Mouse (Mus musculus) bone marrow macrophage, adult 2 months (primary cell): ENCODE measurements around the gene Macrod2.

Experiments
- CTCF ChIP-seq: IDR thresholded peaks from 2 replicates; pipeline ENCODE4 v1.5.1; 2012; ENCODE audit warnings: low read depth, mild to moderate bottlenecking, low read length, moderate library complexity
- POLR2A ChIP-seq: IDR thresholded peaks from 2 replicates; pipeline ENCODE4 v1.6.1; 2012; ENCODE audit warnings: mild to moderate bottlenecking, low read depth, low read length, borderline replicate concordance

DNA sequence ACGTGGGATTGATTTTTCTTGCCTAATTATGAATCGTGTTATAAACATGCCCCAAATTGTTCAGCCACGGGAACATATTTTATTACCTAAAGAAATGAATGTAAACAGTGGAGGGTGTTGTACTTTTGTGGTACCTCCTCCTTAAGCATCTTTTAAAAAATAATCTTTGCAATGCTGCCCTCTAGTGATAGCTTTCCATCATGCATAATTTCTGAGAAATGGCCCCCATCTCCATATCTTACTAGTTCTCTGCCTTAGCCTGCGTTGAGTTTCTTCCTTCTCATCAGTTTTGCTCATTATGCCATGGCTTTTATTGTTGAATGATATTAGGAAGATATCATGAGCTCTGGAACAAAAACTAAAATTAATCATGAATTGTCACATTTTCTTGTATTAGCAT is 32.2 kb downstream of the Macrod2 start:
- TF ChIP-seq CTCF: no peak
- no peak for TF ChIP-seq POLR2A
